Mouse (Mus musculus) lung, adult 18-20 months (tissue): ENCODE results near the gene Sipa1l3.

Experiments
- DNase-seq, 2 experiments: peaks; one replicate each; pipeline ENCODE4 v3.0.0; 2022; ENCODE audit warnings: mixed read lengths in 2 of 2

Sipa1l3 gene

DNA sequence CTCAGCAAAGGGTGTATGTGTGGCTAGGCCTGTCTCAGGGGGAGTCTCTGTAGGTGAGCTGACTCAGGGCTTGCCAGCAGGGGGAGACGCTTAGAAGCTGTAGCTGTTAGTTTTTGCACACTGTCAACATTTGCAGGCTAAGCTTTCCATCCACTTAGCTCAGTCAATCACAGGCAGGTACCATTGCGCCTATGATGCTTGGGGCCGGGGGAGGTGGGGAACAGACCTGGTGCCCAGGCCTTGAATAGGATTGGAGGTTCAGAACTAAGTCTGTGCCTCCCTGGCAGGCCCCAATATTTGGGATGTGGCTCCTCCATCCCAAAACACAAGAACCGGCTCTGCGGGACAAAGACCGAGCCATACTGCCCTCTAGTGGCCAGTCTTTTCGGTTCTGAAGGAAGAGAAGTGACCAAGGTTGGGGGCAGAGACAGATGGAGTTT lies 217.3 kb downstream of the Sipa1l3 start:
- peak in 1 of 2 experiments; percentile 44 for DNase-seq

DNA sequence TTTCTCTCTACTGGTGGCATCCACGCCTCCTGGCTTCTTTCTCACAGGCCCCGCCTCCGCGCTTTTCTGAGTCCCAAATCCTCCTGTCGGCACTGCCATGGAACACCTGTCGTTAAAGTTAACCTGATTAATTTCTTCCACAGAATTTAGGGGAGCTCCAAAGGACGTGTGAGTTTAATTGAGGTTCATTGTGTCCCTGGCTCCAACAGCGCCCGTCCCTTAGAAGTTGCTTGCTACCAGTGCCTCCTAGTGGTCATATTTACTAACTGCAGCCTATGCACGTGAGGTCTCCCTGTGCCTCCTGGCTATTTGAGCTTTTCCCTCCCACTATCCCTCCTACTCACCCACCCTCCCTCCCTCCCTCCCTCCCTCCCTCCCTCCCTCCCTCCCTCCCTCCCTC lies 221.4 kb downstream of the Sipa1l3 start:
- DNase-seq = peak; percentile 69 to 80

DNA sequence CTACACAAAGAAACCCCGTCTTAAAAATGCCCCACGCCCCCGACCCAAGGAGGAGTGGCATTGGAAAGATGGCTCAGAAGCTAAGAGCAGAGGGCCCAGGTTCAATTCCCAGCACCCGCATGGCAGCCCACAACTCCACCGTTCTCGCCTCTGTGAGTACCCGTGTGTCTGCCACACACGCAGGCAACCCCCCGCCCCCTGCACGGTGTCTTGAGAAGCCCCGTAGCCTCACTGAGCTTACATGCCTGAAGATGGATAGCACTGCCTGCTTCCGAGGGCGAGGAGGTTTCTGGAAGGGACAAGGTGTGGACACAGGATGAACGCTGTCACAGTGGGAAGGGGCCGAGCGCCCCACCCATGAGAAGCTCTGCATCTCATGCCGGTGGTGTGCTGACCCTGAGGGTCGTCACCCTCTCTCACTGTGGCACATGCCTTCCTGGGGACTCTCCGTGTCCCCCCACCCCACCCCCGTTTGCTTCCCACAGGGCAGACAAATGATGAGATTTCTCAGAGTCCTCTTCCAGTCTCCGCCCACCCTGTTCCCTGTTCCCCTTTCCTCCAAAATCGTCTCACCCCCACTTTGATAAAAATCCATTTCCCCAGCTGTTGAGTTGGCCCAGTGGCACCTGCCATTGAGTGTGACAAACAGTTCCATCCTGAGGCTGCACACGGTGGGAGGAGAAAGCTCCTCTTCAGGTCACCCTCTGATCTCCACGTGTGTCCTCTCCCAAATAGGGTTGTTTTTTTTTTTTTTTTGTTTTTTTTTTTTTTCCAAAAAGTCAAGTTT lies 222.4 kb downstream of the Sipa1l3 start:
- DNase-seq = no peak

DNA sequence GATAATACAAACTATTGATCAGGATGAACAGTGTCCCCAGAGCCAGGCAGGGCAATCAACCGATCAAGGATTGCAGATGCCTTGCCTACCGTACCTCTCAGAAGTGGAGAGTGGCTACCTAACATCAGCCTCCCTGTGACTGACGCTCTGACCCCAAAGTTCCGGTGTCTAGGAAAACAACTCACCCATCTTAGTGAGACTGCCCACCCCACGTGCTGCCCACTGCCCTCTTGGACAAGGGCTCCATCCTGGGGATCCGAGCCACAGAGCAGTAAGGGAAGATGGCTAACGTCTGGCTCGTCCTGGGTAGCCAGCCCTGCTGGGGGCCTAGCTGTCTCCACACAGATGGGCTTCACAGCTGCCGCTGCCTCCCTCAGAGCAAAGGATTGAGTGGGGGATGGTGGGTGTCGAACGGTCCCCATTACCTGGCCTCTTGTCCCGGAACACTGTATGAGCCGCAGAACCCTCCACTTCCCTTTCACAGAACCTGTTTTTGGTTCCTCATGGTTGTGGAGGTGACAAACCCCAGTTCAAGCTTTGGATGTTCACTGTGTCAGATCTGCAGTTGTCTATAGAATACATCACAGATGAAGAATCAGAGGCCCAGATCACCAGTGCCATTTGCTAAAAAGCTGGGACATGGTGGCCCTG lies 224.2 kb downstream of the Sipa1l3 start:
- no peak for DNase-seq

DNA sequence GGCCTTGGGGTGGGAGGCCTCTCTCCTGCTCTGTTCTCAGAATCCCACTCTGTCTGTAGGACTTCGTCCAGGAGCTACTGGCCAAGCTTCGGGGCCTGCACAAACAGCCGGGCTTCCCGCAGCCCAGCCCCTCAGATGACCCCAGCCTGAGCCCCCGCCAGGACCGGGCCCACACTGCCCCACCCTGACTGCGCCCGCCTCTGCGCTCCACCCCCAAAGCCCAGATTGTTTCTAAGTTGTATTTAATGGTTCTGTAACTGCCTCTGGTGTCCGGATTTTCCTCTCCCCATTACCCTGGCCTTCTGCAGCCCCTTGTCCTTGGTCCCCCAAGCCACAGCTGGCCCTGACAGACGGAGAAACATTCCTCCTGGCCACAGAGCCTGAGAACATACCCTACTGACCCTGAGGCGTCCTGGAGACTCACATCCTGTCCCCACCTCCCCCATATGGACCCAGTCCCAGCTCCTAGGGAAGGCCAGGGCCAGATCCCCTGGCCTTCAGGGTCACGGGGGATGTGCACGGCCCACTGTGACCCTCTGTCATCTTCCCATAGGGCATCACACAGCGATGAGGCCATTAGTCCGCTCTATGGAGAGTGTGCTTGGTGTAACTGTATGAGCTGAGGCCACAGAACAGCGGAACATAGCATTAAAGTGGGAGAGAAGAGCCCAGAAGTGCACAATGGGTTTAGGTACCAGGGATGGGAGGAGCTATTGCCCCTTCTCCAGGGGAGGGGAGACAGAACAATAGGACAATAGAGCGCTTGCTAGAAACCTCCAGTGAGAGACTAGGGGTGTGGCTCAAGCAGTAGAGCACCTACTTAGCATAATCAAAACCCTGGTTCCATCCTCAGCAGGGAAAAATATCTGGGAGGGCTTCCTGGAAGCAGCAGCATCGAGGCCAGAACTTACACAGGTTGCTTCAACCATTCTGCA lies 225.0 kb downstream of the Sipa1l3 start:
- DNase-seq = peak; percentile 57 to 72

DNA sequence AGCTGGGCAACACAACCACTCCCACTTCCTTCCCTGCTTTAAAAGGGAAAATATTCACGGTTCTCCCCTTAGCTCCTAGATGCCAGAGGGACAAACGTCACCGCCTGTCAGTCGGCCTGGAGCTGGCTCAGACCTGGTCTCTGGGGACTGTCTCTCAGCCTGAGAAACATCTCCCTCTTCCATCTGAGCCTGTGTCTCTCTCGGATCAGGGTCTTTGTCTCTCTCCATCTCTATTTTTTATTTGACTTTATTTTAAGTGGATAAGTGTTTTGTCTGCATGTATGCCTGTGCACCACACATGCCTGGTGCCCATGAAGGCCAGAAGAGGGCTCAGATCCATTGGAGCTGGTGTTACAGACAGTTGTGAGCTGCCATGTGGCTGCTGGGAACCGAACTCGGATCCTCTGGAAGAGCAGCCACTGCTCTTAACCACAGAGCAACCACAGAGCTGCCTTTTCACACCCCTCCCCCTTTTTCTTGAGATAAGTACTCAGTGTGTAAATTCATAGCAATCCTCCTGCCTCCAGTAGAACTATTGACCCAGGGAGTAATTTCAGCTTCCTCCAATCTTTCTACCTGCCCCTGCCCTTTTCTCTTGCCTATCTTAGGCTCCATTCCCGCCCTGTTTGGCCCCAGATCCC lies 225.9 kb downstream of the Sipa1l3 start:
- no peak for DNase-seq

DNA sequence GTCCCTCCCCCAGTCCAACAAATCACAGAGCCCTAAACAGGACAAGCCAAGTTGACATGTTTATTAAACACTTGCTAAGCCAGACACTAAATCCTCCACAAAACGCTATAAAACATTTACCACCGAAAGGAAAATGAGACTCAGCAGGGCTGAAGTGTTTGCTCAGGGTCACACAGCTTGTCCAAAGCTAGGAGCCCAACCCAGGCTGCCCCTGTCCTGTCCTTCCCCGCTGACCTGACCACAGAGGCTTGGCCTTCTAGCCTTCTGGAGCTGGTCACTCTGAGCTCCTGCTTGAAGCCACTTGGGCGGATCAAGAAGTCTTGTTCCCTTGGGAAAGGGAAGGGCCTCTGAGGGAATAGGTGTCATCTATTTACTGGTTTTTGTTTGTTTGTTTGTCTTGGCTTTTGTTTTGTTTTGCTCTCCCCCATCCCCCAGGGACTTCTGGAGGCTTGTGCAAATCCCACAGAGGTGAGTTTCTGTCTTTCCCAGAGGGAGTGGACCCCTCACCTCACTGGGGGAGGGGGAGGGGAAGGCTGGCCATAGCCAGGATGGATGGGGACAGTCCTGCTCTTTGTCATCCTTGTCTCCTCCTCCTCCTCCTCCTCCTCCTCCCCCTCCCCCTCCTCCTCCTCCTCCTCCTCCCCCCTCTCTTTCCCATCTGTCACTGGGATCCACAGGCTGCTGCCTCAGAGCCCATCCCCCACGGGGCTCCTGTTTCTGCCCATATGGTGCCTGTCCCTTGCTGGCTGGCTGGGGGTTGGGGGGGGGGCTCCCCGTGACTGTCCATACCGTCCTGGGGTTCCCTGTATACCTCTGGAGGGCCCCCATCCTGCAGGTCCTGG lies 226.6 kb downstream of the Sipa1l3 start:
- DNase-seq = no peak

DNA sequence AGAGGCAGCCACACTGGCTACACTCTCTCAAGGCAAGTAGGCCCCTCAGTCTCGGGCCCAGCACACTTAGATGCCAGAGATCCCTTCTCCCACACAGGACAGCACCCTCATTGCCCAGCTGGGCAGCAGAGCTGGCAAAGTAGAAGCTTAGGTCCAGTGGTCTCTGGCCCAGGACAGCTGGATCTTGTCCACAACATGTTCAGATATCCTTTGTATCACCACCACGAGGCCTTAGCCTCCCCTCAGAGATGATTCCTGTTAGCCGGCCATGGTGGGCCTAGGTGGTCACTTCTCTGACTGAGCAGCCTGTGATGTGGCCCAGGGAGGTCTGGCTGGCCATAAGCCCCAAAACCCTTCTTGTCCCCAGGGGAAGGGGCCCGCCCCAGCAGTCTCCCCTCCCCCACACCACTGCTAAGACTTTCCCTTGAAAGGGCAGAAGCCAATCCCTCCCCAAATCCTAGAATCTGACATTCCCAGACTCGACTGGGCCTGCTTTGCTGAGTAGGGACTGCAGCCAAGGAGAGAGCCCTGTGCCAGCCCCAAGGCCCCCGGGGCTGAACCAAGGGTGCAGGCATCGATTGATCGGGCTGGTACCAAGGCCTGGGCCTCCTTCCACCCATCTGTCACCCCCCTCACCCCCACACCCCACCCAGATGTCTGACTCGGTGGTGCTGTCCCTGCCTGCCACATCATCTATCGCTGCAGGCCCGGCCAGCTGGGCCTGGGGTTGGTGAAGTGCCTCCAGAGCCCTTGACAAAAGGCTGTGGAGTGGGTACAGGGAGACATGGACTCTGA lies 227.6 kb downstream of the Sipa1l3 start:
- no peak for DNase-seq

DNA sequence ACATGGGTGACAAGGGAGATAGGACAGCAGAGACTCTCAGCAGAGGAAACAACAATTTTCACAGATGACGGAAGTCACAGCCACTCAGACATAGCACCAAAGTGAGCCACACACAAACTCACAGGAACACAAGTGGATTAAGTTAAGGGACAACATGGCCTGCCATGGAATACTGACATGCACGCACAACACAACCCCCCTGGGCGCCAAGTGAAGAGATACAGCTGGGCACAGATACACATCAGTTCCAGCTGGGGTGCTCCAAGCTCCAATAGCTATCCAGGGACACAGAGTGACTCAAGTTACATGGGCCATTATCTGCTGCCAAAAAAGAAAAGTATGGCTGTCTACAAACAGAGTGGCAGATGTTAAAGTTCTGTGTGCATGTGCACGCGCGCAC lies 228.6 kb downstream of the Sipa1l3 start:
- DNase-seq = peak; percentile 68 to 74

DNA sequence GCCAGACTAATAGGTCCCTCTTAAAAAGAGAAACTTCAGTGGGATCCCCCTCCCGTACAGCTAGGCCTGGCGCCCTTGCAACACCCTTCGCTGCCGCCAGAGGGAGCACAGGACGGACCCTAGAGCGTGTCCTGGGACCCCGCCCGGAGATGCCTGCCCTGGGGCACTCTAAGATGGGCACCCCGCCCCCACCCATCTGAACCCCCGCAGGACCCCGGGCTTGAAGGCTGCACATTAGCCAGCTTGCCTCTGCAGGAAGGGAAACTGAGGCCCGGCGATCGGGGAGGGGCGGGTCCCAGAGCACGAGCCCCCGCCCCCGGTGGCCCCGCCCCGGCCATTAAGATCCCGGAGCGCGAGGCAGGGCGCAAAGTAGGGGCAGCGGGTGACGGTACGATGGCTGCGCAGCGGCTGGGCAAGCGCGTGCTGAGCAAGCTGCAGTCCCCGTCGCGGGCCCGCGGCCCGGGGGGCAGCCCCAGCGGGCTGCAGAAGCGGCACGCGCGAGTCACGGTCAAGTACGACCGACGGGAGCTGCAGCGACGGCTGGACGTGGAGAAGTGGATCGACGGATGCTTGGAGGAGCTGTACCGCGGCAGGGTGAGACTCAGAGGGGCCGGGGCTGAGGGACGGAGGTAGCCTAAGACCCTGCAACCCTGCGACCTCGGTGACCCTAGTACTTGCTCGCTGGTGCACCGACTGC lies 229.4 kb downstream of the Sipa1l3 start, which contains the start of gene Ppp1r14a:
Gene Ppp1r14a, plus strand, starts transcription at position 367 of the 697 bp plus-strand sequence.
- peak; percentile 64 to 70 for DNase-seq

DNA sequence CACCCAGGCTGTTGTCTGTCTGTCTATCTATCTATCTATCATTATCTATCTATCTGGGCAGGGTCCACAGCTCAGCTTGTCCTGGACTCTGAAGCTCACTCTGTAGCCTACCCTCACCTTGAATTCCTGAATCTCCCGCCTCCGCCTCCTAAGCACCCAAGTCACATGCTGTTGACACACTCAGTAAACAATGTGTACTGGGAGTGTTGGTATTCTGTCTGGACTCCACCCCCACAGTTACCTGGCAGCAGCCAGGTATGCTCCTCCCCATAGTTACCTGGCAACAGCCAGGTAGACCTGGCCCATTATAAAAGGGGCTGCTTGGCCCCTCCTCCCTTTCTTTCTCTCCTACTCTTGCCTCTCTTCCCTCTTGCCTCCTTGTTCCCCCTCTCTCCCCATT lies 230.4 kb downstream of the Sipa1l3 start:
- DNase-seq = peak; percentile 67 to 77

DNA sequence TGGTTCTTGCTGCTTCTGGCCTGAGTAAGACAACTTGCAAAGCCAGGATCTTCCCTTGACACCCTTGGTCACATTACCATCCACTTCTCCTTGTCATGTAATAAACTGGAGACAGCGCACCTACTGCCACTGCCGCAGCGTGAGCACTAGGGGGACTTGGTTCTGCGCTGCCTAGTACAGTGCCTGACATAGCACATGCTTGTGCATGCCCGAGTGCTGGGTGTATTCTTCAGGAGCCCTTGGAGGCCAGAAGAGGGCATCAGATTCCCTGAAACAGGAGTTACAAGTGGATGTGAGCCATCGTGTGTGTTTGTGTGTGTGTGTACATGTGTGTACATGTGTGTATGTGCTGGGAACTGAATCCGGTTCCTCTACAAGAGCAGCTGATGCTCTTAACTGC lies 231.0 kb downstream of the Sipa1l3 start:
- no peak for DNase-seq

DNA sequence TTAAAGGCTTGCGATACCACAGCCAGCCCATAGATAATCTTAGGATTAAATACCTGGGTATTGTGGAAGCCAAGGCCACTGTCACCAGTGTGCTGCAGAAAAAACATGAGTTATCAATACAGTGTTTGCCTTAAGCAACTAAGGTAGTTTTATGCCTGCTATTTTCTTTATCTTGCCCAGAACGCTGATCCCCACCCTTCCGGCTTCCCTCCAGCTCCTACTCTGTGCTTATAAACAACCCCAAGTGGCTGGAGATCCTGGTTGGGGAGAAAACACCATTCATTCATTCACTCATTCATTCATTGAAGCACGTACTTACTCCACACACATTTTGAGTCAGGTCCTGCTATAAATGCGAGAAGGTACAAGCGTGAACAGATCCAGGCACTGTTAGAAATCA lies 233.9 kb downstream of the Sipa1l3 start:
- no peak for DNase-seq

DNA sequence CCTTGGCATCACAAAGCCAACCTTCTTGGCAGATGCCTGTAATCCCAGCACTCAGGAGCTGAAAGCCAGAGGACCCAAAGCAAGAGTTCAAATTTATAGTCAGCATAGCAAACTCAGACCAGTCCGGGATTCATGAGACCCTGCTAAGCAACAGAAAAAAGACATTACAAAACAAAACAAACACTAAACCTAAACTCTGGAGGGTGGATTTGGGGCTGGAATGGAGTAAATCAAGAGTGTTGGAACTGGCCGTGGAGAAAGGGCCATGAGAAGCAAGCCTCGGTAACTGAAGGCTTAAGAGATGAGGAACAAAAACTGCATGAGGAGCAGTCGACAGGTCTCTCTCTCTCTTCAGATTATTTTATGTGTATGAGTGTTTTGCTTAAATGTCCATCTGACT lies 234.6 kb downstream of the Sipa1l3 start:
- no peak for DNase-seq

DNA sequence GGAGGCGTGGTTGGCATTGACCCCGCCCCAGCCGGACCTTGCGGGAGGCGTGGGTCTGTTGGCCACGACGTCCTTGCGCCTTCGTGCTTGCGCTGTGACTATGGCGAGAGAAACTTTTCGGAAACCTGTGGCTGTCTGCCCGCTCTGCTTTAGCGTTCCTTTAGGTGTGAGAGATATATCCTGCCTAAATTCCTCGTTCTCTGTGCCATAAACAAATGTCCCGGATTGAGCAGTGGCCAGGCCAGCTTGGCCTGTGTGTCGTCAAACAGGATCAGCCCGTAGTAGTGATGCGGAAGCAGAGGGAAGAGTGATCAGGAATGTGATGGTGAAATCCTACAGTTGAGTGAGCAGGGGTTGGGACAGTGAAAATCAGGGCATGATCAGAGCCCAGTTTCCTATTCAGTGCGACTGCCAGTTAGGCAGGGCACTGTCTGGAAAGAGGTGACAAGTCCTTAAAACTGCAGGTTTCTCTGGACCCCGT lies 236.3 kb downstream of the Sipa1l3 start:
- no peak for DNase-seq

DNA sequence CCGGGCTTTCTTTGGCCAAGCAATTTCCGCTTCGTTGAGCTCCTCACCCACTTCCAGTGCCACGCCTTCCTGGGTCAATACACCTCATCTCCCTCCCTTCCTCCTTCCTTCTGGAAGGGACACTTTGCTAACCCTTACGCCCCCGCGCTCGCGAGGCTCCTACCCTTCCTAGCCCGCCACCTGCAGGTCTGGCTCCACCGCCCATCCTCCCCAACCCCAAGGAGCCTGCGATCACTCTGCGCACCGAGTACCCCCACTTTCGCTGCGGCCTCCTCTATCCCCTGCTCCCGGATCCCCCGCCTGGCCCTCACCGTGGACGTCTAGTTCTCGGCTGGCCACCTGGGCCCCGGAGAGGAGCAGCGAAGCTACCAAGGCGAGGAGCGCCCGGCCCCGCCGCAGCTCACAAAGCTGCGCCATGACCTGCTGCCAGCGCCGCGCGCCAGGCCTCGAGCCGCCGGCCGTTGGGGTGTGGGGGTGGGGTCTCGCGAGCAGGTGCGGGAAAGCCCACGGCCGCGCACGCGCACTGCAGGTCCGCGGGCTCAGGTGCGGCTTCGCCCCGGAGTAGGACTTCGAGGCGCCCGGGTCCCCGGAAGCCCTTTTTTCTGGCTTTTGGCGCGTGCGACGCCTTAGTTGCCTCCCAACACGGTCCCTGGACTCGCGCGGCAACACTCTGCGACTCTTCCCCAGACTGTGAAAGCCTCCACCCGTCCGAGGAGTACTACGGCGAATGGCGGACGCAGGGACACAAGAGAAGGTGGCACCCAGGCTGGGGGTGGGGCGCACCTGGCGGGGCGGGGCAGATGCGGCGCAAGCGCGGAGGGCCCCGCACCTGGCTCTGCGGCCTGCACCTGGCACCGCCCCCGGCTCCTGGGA lies 237.0 kb downstream of the Sipa1l3 start, which contains the start of gene Spint2:
Gene Spint2, minus strand, starts transcription at position 712 of the 873 bp plus-strand sequence.
- peak; percentile 90 to 93 for DNase-seq

DNA sequence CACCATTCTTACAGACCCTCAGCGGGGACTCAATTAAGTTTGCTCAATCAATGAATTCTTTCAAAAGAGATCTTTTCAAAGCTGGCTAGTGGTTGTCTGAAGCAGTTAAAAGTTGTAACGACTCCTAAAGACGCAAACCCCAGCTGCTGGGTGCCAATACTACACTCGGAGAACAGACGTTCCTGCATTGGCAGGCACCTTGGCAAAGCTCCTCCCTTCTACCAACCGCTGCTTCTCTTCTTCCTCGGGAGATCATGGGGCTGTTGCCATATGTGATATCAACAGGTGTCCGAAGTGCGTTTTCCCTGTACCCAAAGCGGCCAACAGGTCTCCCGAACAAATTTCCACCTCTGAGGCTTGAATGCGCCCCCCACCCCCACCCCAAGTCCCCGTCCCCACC lies 237.6 kb downstream of the Sipa1l3 start:
- DNase-seq = no peak

DNA sequence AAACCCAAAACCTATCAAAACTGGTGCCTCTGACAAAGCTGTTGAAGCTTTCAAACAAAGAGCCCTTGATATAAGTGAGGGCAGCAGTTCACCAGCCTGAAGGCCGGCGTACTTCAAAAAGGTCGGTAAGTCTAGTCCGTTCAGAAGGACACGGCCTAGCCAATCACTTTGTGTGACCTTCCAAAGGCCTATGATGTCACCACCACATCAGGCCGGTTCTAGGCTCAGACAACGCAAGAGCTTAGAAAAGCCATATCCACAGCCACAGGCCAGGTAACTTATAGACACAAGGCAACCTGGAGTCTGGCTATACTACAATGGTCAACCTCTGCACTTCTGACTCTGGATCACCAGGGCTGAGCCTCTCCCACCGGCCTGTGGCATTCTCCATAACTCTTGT lies 238.5 kb downstream of the Sipa1l3 start:
- no peak for DNase-seq

DNA sequence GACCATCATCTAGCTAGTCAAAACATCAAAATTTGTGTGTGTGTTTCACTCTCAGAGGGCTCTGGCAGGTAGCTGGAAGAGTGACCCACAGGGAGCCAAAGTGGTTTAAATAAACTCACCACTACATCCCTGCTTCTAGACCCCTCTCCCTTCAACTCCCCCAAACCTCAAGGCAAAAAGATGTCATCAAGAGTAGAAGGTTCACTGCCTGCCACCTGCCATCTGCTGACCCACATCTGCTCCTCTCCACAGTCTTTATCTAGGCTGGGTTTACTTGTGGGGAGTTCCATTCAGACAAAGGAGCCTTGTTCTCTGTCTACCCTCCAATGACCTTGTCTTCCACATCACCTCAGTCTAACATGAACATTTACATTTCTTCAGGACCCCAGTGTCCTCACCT lies 239.2 kb downstream of the Sipa1l3 start:
- DNase-seq = no peak
